Mouse (Mus musculus) activated CD4-positive, CD25-positive, alpha-beta regulatory T cell, adult 4 months (primary cell): ENCODE data around the gene Ppp6r3. TPM values are rescaled to one million over a fixed set of nuclear protein-coding genes. Genes with fewer than 3 reads are reported as not detected.
"Not testable (repeated sequence)": the region's sequence is repeated elsewhere in the genome, so short reads cannot be mapped to it uniquely, and the experiment has no call there.

Experiments used
- ATAC-seq: one replicate; pipeline ENCODE4 v1.8.0; 2017
- polyA plus RNA-seq, 2 experiments: library from polyadenylated mRNA; unstranded; fragments of 100-300 nt; shearing (Covaris generic); gene quantifications; one replicate each; pipeline ENCODE4 v1.2.1; 2017

Ppp6r3 gene
- polyA plus RNA-seq, 2 experiments from 2014 or later: 63.1 to 63.2 TPM

DNA sequence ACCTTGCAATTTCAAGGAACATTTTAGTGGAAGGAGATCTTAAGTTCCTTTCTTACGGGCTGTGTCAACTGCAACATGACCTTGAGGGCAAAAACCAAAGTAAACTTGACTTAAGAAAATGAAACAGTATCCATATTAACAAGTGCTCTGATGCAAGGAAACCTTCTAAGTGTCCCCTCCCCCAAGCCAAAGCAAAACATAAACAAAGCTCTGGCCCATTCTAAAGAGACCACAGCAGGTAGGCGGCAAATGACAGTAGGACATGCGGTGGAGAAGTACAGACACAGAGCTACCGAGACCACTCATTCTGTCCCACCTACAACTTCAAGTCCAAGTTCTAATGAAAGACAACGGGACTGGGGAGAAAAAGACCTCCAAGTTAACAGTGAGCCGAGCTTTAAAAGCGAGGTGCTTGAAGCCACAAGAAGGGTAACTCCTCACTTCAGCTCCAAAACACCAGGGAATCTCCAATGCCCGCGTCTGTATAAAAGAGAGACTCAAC lies 905 bp downstream of the Ppp6r3 start:
- ATAC-seq: no peak

DNA sequence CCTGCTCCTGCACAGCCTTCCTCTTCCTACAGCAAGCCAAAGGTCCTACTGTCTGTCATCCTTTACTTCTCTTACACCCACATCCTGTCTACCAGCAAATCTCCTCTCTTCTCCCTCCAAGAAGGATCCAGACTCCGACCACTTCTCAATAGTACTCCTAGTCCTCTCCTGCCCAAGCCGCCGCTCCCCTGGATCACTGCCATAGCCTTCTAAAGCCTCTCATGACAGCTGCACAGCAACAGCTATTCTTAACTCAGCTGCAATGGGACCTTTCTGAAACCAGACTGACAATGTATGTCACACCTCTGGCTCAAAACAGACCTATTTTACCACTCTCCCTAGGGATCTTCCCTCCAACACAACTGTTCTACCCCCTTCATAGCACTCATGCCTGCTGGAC lies 11.2 kb downstream of the Ppp6r3 start:
- ATAC-seq: no peak

DNA sequence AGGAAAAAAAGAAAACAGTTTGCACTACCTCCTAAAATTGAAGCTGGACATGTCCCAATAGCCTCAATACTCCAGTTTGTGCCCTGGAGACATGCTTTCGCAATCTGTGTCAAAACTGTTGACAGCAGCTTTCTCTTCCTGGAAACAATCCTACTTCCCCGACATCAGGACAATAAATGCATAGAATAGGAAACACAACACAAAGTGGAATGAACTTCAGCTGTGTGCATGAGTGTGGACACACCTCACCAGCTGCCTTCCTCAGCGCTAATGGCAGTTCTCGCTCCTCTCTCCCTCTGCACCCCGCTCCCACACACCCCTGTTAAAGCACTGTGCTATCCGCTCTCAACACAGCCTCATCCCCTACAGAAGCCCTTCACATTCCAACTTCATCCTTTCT lies 12.8 kb downstream of the Ppp6r3 start:
- no peak for ATAC-seq

DNA sequence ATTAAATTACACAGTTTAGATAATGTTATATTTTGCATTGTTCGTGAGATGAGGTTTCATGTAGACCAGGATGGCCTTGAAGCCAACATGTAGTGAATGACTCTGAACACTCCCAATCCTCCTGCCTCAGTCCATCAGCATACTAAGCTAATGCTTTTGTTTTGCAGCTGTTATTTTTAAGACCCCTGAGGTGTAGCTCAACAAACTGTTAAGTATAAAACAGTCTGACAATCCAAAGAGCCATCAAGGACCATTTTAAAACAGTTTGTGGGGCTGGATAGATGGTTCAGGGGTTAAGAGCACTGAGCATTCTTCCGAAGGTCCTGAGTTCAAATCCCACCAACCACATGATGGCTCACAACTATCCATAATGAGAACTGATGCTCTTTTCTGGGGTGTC lies 13.3 kb downstream of the Ppp6r3 start:
- ATAC-seq: no peak

DNA sequence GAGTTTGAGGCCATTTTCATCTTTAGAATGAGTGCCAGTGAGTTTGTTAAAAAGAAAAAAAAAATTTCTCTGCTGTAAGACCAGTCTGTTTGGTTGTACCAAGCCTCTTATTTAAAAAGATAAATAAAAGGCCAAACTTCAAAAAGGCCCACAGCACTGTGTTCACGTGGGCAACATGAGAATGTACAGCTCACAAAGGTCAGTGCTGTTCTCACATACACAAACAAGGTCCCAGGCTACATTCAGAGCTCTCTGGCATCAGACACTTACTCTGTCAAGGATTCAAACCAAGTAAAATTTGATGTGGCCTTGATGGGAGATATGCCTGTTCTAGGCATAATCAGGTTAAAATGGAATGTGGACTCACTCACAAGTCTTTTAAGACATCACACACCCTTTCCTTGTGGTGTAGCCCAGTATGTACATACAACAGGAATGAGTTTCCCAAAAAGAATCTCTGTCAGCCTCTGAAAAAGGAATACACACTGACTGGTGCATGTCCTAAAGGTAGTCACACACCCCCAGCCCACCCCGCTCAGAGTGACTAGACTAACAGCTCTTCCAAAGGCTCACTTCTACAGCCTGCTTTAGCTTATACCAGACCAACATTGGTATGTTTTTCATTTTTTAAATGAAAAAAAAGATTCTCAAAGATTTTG lies 19.3 kb downstream of the Ppp6r3 start:
- ATAC-seq: no peak

DNA sequence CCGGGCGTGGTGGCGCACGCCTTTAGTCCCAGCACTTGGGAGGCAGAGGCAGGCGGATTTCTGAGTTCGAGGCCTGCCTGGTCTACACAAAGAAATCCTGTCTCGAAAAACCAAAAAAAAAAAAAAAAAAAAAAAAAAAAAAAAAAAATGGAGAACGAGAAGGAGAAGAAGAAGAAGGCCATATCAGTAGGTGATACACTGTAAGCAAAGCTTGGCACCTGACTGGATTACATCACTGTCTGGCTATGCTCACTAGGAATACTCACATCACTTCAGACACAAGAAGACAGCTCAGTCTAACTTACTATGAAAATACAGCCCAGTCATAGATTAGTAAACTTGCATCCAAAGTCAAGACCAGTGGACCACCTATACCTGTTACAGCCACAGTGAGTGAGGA lies 20.8 kb downstream of the Ppp6r3 start:
- ATAC-seq: no peak

DNA sequence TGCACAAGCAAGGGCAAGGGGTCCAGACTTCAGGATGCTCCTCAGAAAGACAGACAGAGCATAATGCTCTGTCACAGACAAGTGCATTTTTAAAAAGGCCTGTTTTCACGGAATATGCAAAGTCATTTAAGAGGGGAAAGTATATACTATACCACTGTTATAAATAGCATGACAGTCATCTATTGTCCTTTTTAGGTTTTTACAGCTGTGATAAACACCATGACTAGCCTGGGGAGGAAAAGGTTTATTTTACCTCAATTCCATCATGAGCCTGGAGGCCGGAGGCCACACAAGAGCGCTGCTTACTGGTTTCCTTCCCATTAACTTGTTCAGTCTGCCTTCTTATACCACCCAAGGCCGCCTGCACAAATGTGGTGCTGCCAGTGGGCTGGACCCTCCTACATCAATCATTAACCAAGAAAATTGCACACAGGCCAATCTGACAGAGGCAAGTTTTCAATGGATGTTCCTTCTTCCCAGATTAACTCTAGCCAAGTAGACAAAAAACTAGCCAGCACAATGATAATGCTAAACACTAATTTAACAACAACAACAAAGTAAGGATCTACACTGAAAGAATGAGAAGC lies 23.9 kb downstream of the Ppp6r3 start:
- ATAC-seq: no peak

DNA sequence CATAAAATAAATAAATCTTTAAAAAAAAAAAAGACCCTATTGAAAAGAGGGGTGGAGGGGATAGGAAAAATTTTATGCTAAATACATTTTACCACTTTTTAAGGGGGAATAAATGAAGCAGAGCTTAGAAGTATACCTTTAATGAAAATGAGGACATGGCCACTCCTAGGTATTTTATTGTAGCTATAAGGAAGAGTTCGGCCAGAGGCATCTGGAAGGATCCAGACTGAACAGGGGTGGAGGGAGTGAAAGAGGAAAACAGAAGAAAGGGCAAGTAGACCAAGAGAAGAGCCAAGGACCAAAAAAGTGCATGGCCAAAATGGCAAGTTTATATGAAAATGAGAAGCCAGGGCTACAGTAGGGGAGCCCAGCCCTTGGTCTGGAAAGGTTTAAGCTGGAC lies 25.4 kb downstream of the Ppp6r3 start:
- ATAC-seq: no peak

DNA sequence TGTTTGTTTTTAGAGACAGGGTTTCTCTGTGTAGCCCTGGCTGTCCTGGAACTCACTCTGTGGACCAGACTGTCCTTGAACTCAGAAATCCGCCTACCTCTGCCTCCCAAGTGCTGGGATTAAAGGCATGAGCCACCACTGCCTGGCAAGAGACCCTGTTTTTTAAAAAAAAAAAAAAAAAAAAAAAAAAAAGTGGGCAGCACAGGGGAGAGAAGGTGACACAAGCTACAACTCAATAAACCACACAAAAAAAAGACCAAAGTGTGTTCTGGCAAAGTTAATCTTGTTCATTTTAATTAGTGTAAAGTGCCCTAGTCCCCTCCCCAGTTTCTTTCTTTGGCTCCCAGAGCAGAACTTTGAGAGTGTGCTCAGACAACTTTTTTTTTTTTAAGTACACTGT lies 26.3 kb downstream of the Ppp6r3 start:
- no peak for ATAC-seq

DNA sequence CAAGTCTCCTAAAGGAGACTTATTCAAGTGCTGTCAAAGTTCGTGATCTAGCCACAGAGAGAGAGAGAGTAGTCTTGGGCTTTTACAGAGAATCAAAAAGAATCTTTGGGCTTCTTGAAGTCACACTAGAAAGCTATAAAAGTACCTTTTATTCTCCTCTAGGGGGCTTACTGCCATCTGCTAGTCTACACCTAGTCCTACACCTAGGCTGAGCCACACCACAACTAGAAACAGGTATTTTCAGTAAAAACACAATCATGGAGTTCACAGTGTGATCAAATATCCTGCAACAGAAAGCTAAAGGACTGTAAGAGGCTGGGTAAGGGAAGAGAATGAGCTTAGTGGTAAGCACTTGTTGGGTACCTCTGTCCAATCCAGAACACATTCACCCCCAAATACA lies 27.2 kb downstream of the Ppp6r3 start:
- ATAC-seq: no peak

DNA sequence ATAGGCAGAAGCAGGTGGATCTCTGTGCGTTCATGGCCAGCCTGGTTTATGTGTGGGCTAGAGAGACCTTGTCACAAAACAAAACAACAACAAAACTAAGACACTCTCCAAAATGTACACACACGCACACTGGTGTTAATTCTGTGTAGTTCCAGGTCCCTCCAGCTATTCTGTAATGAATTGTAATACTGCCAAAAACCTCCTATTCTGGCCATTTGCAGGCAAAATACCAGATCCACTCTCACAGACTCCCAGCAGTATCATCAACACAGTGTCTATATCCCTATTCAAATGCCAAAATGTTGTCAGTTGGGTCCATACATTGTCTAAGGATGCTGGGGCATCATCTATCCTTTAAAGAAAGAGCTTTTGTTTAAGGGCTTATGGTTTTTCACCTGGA lies 30.6 kb downstream of the Ppp6r3 start:
- ATAC-seq: no peak

DNA sequence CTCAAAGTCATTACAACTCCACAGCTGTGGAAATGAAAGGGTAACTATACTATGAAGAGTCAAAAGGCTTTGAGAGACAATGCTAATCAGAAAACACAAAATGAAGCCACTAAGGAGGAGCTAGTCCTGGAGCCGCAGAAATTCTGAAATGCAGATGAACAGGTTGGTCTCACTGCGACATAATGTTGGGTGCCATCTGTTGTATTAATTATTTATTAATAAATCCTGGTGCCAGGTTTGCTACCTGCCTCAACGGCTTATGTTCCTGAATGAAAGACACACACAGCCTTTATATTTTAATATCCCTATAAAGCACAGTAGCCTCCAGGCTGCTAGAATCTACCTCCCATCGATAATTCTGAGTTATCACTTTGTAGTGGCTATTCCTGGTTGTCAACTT lies 33.0 kb downstream of the Ppp6r3 start:
- no peak for ATAC-seq

DNA sequence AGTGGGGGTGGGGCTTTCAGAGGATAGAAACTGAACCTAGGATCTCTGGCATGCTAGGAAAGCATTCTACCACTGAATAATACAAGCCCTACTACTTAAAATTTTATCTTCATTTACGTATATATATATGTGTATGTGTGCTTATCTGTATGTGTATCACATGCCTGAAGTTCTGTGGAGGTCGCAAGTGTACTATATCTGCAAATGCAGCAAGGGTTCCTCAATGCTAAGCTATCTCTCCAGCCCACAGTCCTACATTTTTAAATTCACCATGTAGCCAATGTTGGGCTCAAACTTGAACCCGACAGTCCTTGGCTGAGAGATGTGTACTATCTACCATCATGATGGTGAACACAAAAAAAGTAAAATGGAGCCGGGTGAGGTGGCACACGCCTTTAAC lies 34.6 kb downstream of the Ppp6r3 start:
- no peak for ATAC-seq

DNA sequence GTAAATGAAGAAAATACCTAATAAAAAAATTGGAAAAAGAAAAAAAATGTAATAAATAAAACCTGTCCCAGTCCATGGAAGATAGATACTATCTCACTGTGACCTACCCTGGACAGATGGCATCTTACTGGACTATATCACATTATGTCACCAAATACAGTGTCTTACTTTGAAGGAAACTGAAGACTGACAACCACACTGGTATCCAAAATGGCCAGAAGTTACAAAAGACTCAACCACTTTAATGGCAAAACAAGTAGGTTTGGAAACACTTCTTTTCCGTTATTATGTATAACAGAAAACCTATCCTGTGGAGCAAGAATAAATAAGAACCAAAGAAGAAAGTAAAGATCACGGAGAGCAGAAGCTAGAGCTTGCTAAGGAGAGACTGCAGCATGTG lies 35.3 kb downstream of the Ppp6r3 start:
- ATAC-seq: no peak

DNA sequence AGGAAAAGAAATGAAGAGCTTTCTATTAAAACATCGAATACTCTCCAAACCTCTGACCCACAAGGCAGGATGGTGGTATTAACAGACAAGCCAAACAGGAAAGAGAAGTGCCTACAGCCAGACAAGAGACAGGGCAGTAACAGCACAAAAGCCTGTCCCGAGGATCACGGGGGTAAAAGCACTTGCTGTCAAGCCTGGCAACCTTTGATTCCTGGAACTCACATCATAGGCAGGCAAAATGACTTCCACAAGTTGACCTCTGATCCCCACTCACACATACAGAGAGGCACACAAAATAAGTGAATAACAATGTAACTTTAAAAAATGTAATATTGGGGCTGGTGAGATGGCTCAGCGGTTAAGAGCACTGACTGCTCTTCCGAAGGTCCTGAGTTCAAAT lies 36.1 kb downstream of the Ppp6r3 start:
- ATAC-seq: no peak

DNA sequence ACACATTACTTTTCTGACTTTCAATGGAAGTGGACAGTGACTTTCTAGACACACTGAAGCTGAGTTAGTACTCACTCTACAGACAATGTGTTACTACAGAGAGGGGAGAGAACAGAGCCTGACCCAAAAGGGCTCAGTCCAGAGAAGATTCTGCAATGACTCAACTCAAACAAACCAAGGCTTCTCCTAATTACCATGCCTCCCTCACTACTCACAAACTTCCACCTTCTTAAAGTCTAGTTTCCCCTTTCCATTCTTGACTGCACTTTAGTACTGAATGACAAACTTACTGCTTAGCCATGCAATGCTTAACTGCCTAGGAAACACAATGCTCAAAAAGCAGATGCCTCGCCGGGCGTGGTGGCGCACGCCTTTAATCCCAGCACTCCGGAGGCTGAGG lies 37.9 kb downstream of the Ppp6r3 start:
- no peak for ATAC-seq

DNA sequence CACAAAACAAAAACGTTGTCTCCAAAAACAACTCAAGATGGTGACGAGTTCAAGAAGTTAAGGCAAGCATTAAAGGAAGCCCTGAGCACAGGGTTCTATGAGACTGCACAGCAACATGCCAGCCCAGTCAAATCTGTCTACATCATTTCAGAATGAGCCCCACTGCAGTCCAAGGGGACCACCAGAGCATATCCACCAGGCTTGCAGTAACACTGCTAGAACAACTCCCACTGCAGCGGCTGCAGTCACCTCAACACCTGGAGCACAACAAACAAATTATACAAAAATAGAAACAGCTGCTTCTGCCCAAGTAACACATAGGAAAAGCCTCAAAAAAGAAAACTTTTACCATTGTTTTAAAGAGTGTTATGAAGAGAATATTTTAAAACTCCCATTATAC lies 40.6 kb downstream of the Ppp6r3 start:
- ATAC-seq: no peak

DNA sequence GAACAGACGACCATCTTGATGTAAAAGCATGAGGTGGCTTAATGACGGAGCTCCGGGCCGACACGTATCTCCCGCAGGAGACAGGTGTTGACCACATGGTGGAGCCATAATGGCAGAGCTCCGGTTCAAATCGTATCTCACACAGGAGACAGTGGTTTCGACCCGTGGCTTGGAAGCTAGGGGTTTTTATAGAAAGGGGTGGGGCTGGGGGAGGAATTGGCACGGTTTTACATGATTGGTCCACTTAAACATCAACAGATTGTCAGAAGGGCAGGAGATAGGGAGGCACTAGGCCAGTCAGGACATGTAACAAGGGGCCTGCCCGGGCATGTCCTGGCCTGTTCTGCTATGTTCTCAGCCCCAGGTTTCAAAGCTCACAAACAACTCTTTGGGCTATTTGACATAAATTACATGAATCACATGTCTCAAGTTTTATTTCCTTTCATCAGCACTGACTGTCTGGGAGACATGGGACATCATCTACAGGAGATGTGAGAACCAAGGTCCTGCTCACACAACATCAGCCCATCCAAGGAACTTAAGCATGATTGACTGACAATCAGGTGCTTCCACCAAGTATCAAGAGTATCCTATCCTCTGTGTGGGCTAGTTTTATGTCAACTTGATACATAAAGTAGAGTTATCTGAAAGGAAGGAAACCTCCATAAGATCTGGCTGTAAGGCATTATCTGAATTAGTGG lies 42.1 kb downstream of the Ppp6r3 start:
- not testable (repeated sequence) for ATAC-seq

DNA sequence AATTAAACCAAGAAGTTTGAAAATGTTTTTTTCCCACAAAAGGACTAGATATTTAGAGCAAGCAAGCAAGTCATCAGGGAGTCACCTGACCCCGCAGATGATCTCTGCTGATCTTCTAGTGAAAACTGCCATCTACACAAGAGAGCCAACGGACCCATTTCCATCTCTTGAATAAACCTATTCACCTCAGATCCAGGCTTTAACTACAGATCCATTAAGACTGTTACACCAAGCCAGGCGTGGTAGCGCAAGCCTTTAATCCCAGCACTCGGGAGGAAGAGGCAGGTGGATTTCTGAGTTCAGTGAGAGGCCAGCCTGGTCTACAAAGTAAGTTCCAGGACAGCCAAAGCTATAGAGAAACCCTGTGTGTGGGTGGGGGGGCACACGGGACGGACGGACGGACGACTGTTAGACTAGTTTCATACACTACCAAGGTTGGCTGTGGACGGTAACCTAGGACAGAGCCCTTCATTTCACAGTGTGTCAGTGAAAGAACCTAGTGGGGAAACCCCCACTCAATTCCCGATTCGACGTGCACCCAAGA lies 42.8 kb downstream of the Ppp6r3 start:
- ATAC-seq: no peak

DNA sequence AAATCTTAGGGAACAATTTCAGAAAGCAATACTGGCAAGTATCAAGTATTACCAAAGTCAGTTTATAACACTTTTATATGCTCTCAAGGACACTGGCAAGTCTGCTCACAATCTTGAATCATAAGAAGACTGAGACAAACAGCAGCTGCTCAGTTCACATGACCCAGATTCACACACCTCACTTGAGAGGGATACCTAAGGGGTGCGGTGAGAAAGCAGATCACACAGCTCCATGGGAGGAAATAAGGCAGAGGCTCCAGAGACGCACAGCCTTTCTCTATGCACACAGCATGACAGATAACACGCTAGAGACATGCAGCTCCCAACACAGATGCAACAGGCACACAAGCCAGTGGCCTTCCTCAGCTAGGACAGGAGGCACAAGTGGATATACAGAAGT lies 45.8 kb downstream of the Ppp6r3 start:
- ATAC-seq: no peak

DNA sequence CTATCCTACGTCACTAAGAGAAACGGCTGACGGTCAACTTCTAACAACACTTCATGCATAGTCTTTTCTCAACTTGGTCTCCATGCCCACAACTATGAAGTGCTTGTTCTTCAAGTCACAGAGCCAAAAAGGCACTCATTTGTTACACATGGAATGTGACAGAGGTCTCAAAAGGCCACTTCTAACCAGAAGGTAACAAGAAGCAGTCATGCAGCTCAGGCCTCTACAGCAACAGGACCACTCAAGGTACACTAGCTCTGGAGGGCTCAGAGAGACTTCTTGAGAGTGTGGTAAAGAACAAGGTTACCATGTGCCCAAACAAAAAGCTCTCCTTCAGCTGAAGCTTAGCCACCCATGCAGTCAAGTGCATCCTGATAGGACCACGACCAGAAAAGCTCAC lies 46.9 kb downstream of the Ppp6r3 start:
- ATAC-seq: no peak

DNA sequence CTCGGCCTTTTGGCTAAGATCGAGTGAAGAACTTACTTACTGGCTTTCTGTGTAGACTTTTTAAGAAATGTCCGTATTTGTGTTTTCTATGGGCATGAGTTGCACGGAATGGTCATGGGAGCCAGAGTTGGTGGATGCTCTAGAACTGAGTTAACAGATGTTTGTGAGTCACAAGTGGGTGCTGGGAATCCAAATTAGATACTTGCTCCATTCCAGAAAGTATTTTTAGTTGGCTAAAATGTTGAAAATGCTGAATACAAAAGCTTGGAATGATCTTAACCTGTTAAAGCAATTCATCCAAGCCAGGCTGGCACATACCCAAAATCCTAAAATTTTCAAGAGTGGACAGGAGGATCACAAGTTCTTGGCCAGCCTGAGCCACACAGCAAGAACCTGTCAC lies 48.0 kb downstream of the Ppp6r3 start:
- no peak for ATAC-seq

DNA sequence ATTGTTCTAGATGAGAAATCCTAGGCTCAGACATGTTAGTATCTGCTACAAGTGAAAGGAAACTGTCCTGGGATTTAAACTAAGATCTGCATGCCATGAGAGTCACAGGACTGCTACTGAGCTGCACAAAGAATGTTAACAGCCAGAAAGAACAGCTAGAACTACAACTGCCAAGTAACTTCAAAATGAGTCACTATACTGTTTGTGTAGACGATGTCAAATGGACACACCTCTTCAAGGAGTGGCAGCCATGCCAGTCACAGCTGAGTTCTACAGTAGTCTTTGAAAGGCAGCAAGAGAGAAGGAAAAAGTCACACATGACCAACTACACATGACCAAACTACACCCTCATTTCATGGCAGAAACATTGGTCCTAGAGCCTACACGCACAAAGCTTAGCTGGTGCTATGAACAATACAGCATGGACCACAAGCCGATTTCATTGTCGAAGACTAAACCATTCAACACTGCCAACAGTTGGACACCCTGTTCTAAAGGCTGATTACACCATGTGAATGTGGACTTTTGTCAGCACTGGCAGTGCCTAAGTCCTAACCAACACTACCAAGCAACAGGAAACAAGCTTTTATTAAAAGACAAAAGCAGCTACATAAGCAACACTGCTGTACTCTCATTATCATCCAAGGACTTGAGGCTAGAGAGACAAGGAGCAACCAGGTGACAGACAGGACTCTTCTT lies 55.9 kb downstream of the Ppp6r3 start:
- ATAC-seq: no peak
